Mouse (Mus musculus): ENCODE measurements around the gene 1700028K03Rik.

Gene 1700028K03Rik

GRCm38 (mm10) chr5:107541696-107542095 is 7.2 kb downstream of the 1700028K03Rik start:
- intact Hi-C loops (cut with DNase I), result no loop called here

- intact Hi-C loops (cut with DNase I), result no loop called here
These were observed 11.4 kb downstream of the 1700028K03Rik start for GRCm38 (mm10) chr5:107545927-107546326.

- intact Hi-C loops (cut with DNase I), result no loop called here
These were observed 13.4 kb downstream of the 1700028K03Rik start for GRCm38 (mm10) chr5:107547955-107548354.

- intact Hi-C loops (cut with DNase I), result no loop called here
These were observed 13.9 kb downstream of the 1700028K03Rik start for GRCm38 (mm10) chr5:107548444-107548843.

GRCm38 (mm10) chr5:107554336-107554735 is 19.8 kb downstream of the 1700028K03Rik start:
- intact Hi-C loops (cut with DNase I), result no loop called here

- intact Hi-C loops (cut with DNase I), result no loop called here
These were observed 22.5 kb downstream of the 1700028K03Rik start for GRCm38 (mm10) chr5:107556969-107557368.

- intact Hi-C loops (cut with DNase I), result no loop called here
These were observed 34.6 kb downstream of the 1700028K03Rik start for GRCm38 (mm10) chr5:107569148-107569547.

- intact Hi-C loops (cut with DNase I), result no loop called here
These were observed 63.0 kb downstream of the 1700028K03Rik start, which contains the start of the genes Rpap2 and Glmn for GRCm38 (mm10) chr5:107597301-107598077. TSS of gene Rpap2 (plus strand) at chr5:107597373. TSS of gene Glmn (minus strand) at chr5:107597888.

- intact Hi-C loops (cut with DNase I), result no loop called here
These were observed 63.9 kb downstream of the 1700028K03Rik start for GRCm38 (mm10) chr5:107598380-107598779.
